Mouse (Mus musculus): ENCODE measurements around the gene Trdmt1.

DNA sequence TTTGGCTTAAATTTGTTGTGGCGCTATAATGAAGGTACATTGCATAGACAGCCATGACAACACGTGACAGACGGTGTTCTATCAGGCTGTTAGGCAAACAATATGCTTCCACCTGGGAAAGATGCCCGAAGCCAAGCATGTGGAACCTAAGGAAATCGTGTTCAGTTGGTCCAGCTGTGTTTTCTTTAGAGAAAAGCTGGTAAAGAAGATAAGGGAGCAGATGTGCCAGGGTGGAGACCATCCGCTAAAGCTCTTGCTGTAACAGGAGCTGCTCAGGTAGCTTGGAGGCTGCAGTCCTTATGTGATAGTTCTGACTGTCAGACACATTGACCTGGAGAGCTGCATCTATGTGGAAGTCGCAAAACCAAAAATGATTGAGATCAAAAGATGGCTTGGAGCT is 45.3 kb downstream of the Trdmt1 start:
- TF ChIP-seq CTCF (IDR thresholded peaks at IDR 0.05; ENCODE audit: borderline replicate concordance, insufficient read depth, low read length) (no peak), POLR2A (IDR thresholded peaks at IDR 0.05; ENCODE audit: low read depth, low read length) (no peak)

Measured in embryonic fibroblast, embryonic 13.5 days (primary cell).